Mouse (Mus musculus) forebrain, embryonic 10.5 days (tissue): ENCODE measurements at regions not wholly inside any gene's neighbourhood (a gene's known extent, or its start where the extent isn't known, plus 50 kb on each side); places are given as distances from the start of the nearest gene placed in this dataset.

Experiments
- DNase-seq: peaks from one replicate; pipeline ENCODE4 v3.0.0-alpha.2; 2017; ENCODE audit warnings: low spot score; ENCODE audit errors: extremely low spot score
- H3K27ac ChIP-seq: fragments of 300-500 bp; sonication (generic); 2 replicates; pipeline ENCODE4 v1.5.1; 2016; ENCODE audit warnings: mild to moderate bottlenecking
- H3K27me3 ChIP-seq: fragments of 300-500 bp; sonication (generic); 2 replicates; pipeline ENCODE4 v1.6.1; 2016; ENCODE audit warnings: mild to moderate bottlenecking; ENCODE audit not compliant: poor library complexity, severe bottlenecking
- H3K36me3 ChIP-seq: fragments of 300-500 bp; sonication (generic); replicated peaks from 2 replicates; pipeline ENCODE4 v1.6.1; 2016; ENCODE audit warnings: mild to moderate bottlenecking, moderate library complexity
- H3K4me1 ChIP-seq: fragments of 300-500 bp; sonication (generic); 2 replicates; pipeline ENCODE4 v1.6.1; 2016
- H3K4me3 ChIP-seq: fragments of 300-500 bp; sonication (generic); 2 replicates; pipeline ENCODE4 v1.5.1; 2016; ENCODE audit warnings: mild to moderate bottlenecking, moderate library complexity
- H3K9me3 ChIP-seq: fragments of 300-500 bp; sonication (generic); 2 replicates; pipeline ENCODE4 v1.6.1; 2016; ENCODE audit warnings: mild to moderate bottlenecking, moderate library complexity
- WGBS: fragments of 180-500 bp; shearing (Covaris S2); methylation state at CpG from one replicate; pipeline ENCODE4 v1.1.7; 2016; 5-methylcytosine and 5-hydroxymethylcytosine counted together

DNA sequence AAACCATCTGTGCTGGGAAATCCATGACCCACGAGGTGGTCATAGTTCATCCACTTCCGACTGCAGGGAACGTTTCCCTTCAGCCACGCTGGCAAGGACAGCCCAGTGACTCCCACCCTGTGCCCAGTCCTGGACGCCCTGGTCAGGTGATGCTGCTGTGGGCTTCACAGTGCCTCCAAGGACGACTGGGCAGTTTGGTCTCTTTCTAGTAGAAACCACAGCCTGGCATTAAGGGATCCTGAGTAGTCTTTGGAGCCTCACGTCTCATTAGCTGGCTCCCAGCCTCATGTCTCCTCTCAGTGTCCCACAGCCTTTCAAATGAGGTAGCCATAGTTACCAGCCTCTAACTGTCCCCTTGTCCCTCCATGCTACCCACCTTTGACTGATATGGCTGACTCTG, 116.2 kb upstream of the Gdf10 start:
- 81% methylated on average over 7 of the region's 7 CpGs for WGBS
- Histone ChIP-seq H3K9me3 (no peaks in the 10 kb centered on the region), H3K4me3 (no peak overlapping the region), H3K27me3 (no peaks in the 10 kb centered on the region), H3K4me1 (peaks cover 19% of the 10 kb centered on the region), H3K36me3 (no peaks in the 10 kb centered on the region), H3K27ac (no peak overlapping the region)
- no peak for DNase-seq

DNA sequence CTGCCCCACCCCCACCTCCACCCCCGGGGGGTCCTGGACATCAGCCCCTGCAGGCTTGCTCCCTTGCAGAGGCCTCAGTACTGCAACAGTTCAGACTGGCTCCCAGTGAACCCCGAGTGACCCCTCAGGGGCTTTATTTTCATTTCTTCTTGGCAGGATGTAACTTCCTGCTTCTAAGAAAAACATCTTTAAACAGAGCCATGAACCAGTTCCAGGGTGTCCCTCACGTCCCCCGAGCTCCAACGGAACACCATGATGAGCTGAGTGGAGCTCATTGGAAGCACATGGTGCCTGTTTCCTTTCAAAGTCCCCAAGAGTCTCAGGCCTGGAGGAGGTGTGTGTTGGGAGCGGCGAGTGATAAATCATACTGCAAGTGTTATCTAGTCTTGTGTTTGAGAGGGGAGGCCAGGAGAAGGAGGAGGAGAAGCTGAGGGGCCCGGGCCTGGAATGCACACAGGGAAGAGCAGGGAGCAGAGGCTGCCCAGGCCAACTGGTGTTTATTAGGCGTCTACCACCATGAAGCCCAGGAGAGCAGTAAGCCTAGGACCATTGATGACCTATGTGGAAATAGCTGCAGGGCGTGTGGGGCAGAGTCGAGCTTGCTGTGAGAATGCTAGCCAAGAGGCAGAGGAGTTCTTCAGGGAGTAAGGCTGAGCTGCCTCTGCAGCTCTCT, 114.7 kb upstream of the Gdf10 start:
- Histone ChIP-seq H3K36me3 (no peaks in the 10 kb centered on the region), H3K4me1 (peaks cover 19% of the 10 kb centered on the region), H3K27me3 (no peaks in the 10 kb centered on the region), H3K9me3 (no peaks in the 10 kb centered on the region), H3K4me3 (no peak overlapping the region), H3K27ac (peak overlapping the region; percentile 60; the same call in 1 of the 2 replicates)
- DNase-seq = no peak
- WGBS = 63% methylated on average over 11 of the region's 11 CpGs

DNA sequence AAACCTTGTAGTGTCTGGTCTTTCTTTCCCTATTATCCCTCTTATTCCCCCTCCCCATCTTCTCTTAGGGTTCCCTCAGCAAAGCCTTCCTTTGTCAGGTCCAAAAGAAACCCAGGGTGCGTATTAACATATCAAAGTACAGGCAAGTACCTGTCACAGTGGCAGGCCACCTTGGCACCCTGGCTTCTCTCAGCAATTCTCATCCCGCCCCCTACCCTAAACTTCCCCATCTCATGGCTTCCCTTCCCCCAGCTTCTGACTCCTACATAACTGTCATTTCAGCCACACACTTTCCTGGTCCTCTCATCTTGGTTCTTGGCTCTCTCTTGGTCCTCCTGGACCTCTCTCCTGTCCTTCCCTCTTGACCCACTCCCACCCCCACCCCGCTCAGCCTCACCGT, 112.8 kb upstream of the Gdf10 start:
- peaks cover 19% of the 10 kb centered on the region for H3K4me1 ChIP-seq
- no peak for DNase-seq
- H3K9me3 ChIP-seq = no peaks in the 10 kb centered on the region
- H3K27me3 ChIP-seq = no peaks in the 10 kb centered on the region
- no peak overlapping the region for H3K27ac ChIP-seq
- WGBS = 74% methylated on average over 4 of the region's 4 CpGs
- no peaks in the 10 kb centered on the region for H3K36me3 ChIP-seq
- no peak overlapping the region for H3K4me3 ChIP-seq

DNA sequence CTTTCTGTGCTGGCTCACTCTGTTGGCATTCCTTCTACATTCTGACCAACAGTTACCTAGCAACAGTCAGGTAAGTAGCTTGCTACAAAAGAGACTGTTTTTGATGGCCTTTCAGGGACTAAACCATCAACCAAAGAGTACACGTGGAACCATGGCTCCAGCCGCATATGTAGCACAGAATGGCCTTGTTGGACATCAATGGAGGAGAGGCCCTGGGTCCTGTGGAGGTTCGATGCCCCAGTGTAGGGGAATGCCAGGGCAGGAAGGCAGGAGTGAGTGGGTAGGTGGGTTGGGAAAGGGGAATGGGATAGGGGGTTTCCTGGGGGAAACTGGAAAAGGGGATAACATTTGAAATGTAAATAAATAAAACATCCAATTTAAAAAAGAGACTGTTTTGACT, 112.1 kb upstream of the Gdf10 start:
- Histone ChIP-seq H3K4me1 (peaks cover 15% of the 10 kb centered on the region), H3K36me3 (no peaks in the 10 kb centered on the region), H3K27ac (no peak overlapping the region), H3K4me3 (no peak overlapping the region), H3K9me3 (no peaks in the 10 kb centered on the region), H3K27me3 (no peaks in the 10 kb centered on the region)
- DNase-seq = no peak
- WGBS = 69% methylated on average over 3 of the region's 3 CpGs

GRCm38 (mm10) chr14:33812266-33812665, 111.1 kb upstream of the Gdf10 start:
- 91% methylated on average over 8 of the region's 8 CpGs for WGBS
- Histone ChIP-seq H3K4me3 (no peak overlapping the region), H3K36me3 (no peaks in the 10 kb centered on the region)

GRCm38 (mm10) chr14:33812772-33813171, 110.6 kb upstream of the Gdf10 start:
- DNase-seq = no peak
- no peaks in the 10 kb centered on the region for H3K27me3 ChIP-seq
- H3K36me3 ChIP-seq = no peaks in the 10 kb centered on the region
- H3K27ac ChIP-seq = no peak overlapping the region
- H3K4me3 ChIP-seq = no peak overlapping the region
- H3K9me3 ChIP-seq = no peaks in the 10 kb centered on the region
- H3K4me1 ChIP-seq = peaks cover 11% of the 10 kb centered on the region
- WGBS = 84% methylated on average over 4 of the region's 4 CpGs

More at GRCm38 (mm10) chr14:33812266-33812665, 111.1 kb upstream of the Gdf10 start:
- DNase-seq = no peak
- no peaks in the 10 kb centered on the region for H3K9me3 ChIP-seq
- H3K27me3 ChIP-seq = no peaks in the 10 kb centered on the region
- peaks cover 11% of the 10 kb centered on the region for H3K4me1 ChIP-seq
- no peak overlapping the region for H3K27ac ChIP-seq

GRCm38 (mm10) chr14:33813274-33813673, 110.1 kb upstream of the Gdf10 start:
- DNase-seq = no peak
- no peaks in the 10 kb centered on the region for H3K36me3 ChIP-seq
- H3K4me3 ChIP-seq = no peak overlapping the region
- H3K27me3 ChIP-seq = no peaks in the 10 kb centered on the region
- 87% methylated on average over 3 of the region's 3 CpGs for WGBS
- no peaks in the 10 kb centered on the region for H3K9me3 ChIP-seq
- peaks cover 8% of the 10 kb centered on the region for H3K4me1 ChIP-seq
- no peak overlapping the region for H3K27ac ChIP-seq

DNA sequence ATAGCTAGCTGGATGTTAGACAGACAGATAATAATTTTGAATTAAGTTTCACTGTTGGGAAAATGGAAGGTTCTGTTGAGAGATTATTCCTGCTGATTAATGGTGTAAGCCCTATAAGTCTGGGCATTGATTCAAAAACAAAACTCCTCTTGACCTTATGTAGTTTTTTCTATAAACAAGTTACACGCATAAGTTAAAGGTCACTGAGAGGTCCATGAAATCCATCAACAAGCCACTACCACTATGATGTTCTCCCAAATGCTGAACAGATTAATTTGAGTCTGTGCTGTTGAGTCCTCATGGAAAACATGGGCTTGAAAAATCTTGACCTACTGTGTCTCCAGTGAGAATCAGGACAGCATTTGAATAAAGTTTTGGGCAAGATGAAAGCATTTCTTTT, 109.3 kb upstream of the Gdf10 start:
- Histone ChIP-seq H3K9me3 (no peaks in the 10 kb centered on the region), H3K4me1 (peaks cover 3% of the 10 kb centered on the region; the same call in 1 of the 2 replicates), H3K27me3 (no peaks in the 10 kb centered on the region), H3K36me3 (no peaks in the 10 kb centered on the region), H3K4me3 (no peak overlapping the region), H3K27ac (no peak overlapping the region)
- DNase-seq = no peak
- WGBS = 100% methylated on average over 1 of the region's 1 CpGs

DNA sequence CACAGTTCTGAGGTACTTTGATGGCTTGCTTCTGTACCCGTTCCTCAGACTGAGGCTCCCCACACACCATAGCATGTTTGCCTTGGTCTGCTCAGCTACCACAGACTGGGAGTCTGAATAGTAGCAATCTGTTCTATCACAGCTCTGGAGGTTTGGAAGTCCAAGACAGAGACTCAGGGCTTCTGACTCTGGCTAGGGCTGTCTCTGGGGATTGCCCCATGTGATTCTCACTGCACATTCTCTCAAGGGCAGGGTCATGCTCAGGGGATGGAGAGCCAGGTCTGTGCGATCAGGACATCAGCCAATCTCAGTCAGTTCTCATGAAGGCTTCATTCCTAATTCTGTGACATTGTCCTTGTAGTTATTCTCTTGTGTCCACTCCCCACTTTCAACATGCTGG, 108.8 kb upstream of the Gdf10 start:
- Histone ChIP-seq H3K27ac (no peak overlapping the region), H3K9me3 (no peaks in the 10 kb centered on the region), H3K36me3 (no peaks in the 10 kb centered on the region), H3K4me3 (no peak overlapping the region), H3K27me3 (no peaks in the 10 kb centered on the region), H3K4me1 (peaks cover 7% of the 10 kb centered on the region; the same call in 1 of the 2 replicates)
- WGBS = 90% methylated on average over 2 of the region's 2 CpGs
- no peak for DNase-seq

GRCm38 (mm10) chr14:33820541-33821260, 102.7 kb upstream of the Gdf10 start:
- DNase-seq = no peak
- peaks cover 22% of the 10 kb centered on the region for H3K4me1 ChIP-seq
- H3K4me3 ChIP-seq = no peak overlapping the region
- H3K27me3 ChIP-seq = no peaks in the 10 kb centered on the region
- no peaks in the 10 kb centered on the region for H3K36me3 ChIP-seq
- H3K9me3 ChIP-seq = no peaks in the 10 kb centered on the region
- 95% methylated on average over 14 of the region's 14 CpGs for WGBS
- no peak overlapping the region for H3K27ac ChIP-seq

- no peak overlapping the region for H3K27ac ChIP-seq
- no peaks in the 10 kb centered on the region for H3K36me3 ChIP-seq
- DNase-seq = no peak
- no peak overlapping the region for H3K4me3 ChIP-seq
- 91% methylated on average over 7 of the region's 7 CpGs for WGBS
- no peaks in the 10 kb centered on the region for H3K9me3 ChIP-seq
- peaks cover 22% of the 10 kb centered on the region for H3K4me1 ChIP-seq
- no peaks in the 10 kb centered on the region for H3K27me3 ChIP-seq
Measured at GRCm38 (mm10) chr14:33821436-33821835, 102.0 kb upstream of the Gdf10 start.

- Histone ChIP-seq H3K9me3 (no peaks in the 10 kb centered on the region), H3K27me3 (no peaks in the 10 kb centered on the region), H3K36me3 (no peaks in the 10 kb centered on the region), H3K4me3 (no peak overlapping the region), H3K27ac (peak overlapping the region; percentile 48; the same call in 1 of the 2 replicates), H3K4me1 (peaks cover 16% of the 10 kb centered on the region)
- 44% methylated on average over 11 of the region's 11 CpGs for WGBS
- no peak for DNase-seq
Measured at GRCm38 (mm10) chr14:33824421-33824874, 98.9 kb upstream of the Gdf10 start.

- H3K36me3 ChIP-seq = no peaks in the 10 kb centered on the region
- H3K27ac ChIP-seq = no peak overlapping the region
- WGBS = 90% methylated on average over 12 of the region's 12 CpGs
- no peak for DNase-seq
- H3K9me3 ChIP-seq = no peaks in the 10 kb centered on the region
- no peak overlapping the region for H3K4me3 ChIP-seq
- H3K4me1 ChIP-seq = peaks cover 15% of the 10 kb centered on the region
- no peaks in the 10 kb centered on the region for H3K27me3 ChIP-seq
Measured at GRCm38 (mm10) chr14:33826003-33826644, 97.3 kb upstream of the Gdf10 start.
